Mouse (Mus musculus) spleen, embryonic (tissue): ENCODE data around the gene Mme.

Source experiments
- CTCF ChIA-PET: fragments of 350-600 bp; sonication (Branson Sonifier 250); formaldehyde crosslinking; loops from one replicate; lab custom pipeline; 2022; lab: Charles Lee

Mme gene

GRCm38 (mm10) chr3:63241099-63241587 is at the start of gene Mme:
Mme (plus strand) TSS chr3:63241537.
- CTCF ChIA-PET = no interaction called here

- CTCF ChIA-PET = no interaction called here
Observed at GRCm38 (mm10) chr3:63196565-63196964, 44.8 kb upstream of the Mme start.

- CTCF ChIA-PET = no interaction called here
Observed at GRCm38 (mm10) chr3:63198026-63198425, 43.3 kb upstream of the Mme start.

GRCm38 (mm10) chr3:63221867-63222591 is 19.3 kb upstream of the Mme start:
- CTCF ChIA-PET = no interaction called here

GRCm38 (mm10) chr3:63223676-63224075 is 17.7 kb upstream of the Mme start:
- CTCF ChIA-PET = no interaction called here

- CTCF ChIA-PET = no interaction called here
Observed at GRCm38 (mm10) chr3:63235957-63236356, 5.4 kb upstream of the Mme start.

- CTCF ChIA-PET = no interaction called here
Observed at GRCm38 (mm10) chr3:63243721-63244120, 2.4 kb downstream of the Mme start.

GRCm38 (mm10) chr3:63272091-63272490 is 30.8 kb downstream of the Mme start:
- CTCF ChIA-PET = no interaction called here

GRCm38 (mm10) chr3:63294316-63294715 is 53.0 kb downstream of the Mme start:
- CTCF ChIA-PET = no interaction called here

- CTCF ChIA-PET = no interaction called here
Observed at GRCm38 (mm10) chr3:63294791-63295190, 53.5 kb downstream of the Mme start.

GRCm38 (mm10) chr3:63295237-63295636 is 53.9 kb downstream of the Mme start:
- CTCF ChIA-PET = no interaction called here

- CTCF ChIA-PET = no interaction called here
Observed at GRCm38 (mm10) chr3:63295657-63296231, 54.4 kb downstream of the Mme start.

GRCm38 (mm10) chr3:63296411-63296810 is 55.1 kb downstream of the Mme start:
- CTCF ChIA-PET = no interaction called here

GRCm38 (mm10) chr3:63297787-63298186 is 56.5 kb downstream of the Mme start:
- CTCF ChIA-PET = no interaction called here

GRCm38 (mm10) chr3:63315211-63315760 is 73.9 kb downstream of the Mme start:
- CTCF ChIA-PET = no interaction called here

- CTCF ChIA-PET = no interaction called here
Observed at GRCm38 (mm10) chr3:63317496-63317895, 76.2 kb downstream of the Mme start.

GRCm38 (mm10) chr3:63325615-63326014 is 84.3 kb downstream of the Mme start:
- CTCF ChIA-PET = no interaction called here

GRCm38 (mm10) chr3:63340110-63340509 is 98.8 kb downstream of the Mme start:
- CTCF ChIA-PET = no interaction called here

- CTCF ChIA-PET = no interaction called here
Observed at GRCm38 (mm10) chr3:63340546-63340945, 99.2 kb downstream of the Mme start.

- CTCF ChIA-PET = no interaction called here
Observed at GRCm38 (mm10) chr3:63341481-63341880, 100.1 kb downstream of the Mme start.

- CTCF ChIA-PET = no interaction called here
Observed at GRCm38 (mm10) chr3:63344998-63345397, 103.7 kb downstream of the Mme start.

GRCm38 (mm10) chr3:63348893-63349426 is 107.6 kb downstream of the Mme start:
- CTCF ChIA-PET = no interaction called here

GRCm38 (mm10) chr3:63350242-63350641 is 108.9 kb downstream of the Mme start:
- CTCF ChIA-PET = no interaction called here
